34 mouse cellular contexts compared by ENCODE assay signal in the genomic region with DNA sequence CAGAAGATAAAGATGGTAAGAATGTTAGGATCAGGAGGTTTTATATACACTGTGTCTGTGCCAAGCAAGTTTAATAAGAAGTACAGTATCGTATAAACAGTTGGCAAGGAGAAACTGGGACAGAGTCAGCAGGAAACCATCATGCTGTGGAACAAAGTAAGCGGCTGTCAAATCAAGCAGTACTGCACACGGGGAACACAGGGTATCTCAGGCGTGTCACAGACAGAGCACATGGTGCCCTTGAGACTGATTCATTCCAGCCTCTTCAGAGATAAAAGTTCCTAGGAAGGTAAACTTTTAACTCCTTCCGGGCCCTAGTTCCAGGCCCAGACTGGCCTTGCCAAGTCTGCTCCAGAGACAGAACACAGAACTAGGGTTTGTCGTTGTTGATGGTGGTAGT.
DNase-seq lines count a peak whose midpoint lies in the region; ATAC-seq and TF ChIP-seq lines count a peak whose summit lies in the region.
"Had no signal": no experiment of that assay in that cellular context is flagged by ENCODE, and none has a peak within 500 bp of the region (broad histone marks: within the 10 kb centered on the region; RNA-seq: fewer than 3 reads in every experiment).

No protein-coding gene starts in this region.

- no peak for DNase-seq in kidney, postnatal 14 days
- DNase-seq in midbrain, postnatal 0 days (ENCODE audit: low spot score), result no peak
- peak; percentile 13 for DNase-seq in retina, postnatal 1 day
- DNase-seq: adrenal gland, postnatal 10 days; cerebellum, adult 2 months; cerebellum, postnatal 25 days; gastrocnemius, adult 2 months; gastrocnemius, postnatal 36 days; heart, adult 2 months; heart, postnatal 4 days; kidney, postnatal 10 days; layer of hippocampus, adult 9-11 months; liver; lung, adult 2 months; lung, postnatal 10 days; right cerebral cortex, adult 18-20 months; spleen, adult 18-20 months; thymus, adult 18-20 months; thymus, postnatal 25 days had no signal

- H3K9ac ChIP-seq in forebrain, embryonic 15.5 days (replicated peaks), result no peak overlapping the region
- no peak overlapping the region for H3K9ac ChIP-seq in forebrain, embryonic 16.5 days (replicated peaks; ENCODE audit: low read depth, low read length)
- H3K9ac ChIP-seq in kidney, embryonic 14.5 days (ENCODE audit: low read depth, low read length), result no peak overlapping the region
- no peak overlapping the region for H3K9ac ChIP-seq in midbrain, embryonic 16.5 days (ENCODE audit: low read depth, low read length)
- no peak overlapping the region for H3K9ac ChIP-seq in midbrain, postnatal 0 days (replicated peaks; ENCODE audit: low read length, poor library complexity, severe bottlenecking)
- H3K9ac ChIP-seq: embryonic facial prominence, embryonic 15.5 days; forebrain, embryonic 12.5 days; heart, embryonic 12.5 days; liver, embryonic 14.5 days; neural tube, embryonic 12.5 days had no signal

- 0 out of 2 replicates have a peak, but pooled peaks have one; percentile 19 for ATAC-seq in forebrain, embryonic 15.5 days (replicated peaks)
- no peak for ATAC-seq in forebrain, embryonic 16.5 days
- peak; percentile 4; the same call in 1 of the 2 replicates for ATAC-seq in kidney, embryonic 14.5 days (ENCODE audit: low FRiP score, low TSS enrichment)
- peak; percentile 27; the same call in 1 of the 2 replicates for ATAC-seq in midbrain, embryonic 16.5 days
- no peak for ATAC-seq in midbrain, postnatal 0 days (ENCODE audit: low FRiP score)
- no peak for ATAC-seq in monocyte, adult 5-6 weeks (replicated peaks; ENCODE audit: insufficient number of reproducible peaks, low FRiP score, low TSS enrichment, poor library complexity, severe bottlenecking)
- ATAC-seq: intestine, postnatal 0 days; Patski had no signal

- no peaks in the 10 kb centered on the region for H3K27me3 ChIP-seq in forebrain, embryonic 15.5 days
- H3K27me3 ChIP-seq in forebrain, embryonic 16.5 days (replicated peaks; ENCODE audit: control insufficient read depth, insufficient read depth, low read length), result no peaks in the 10 kb centered on the region
- H3K27me3 ChIP-seq in kidney, embryonic 14.5 days (ENCODE audit: control insufficient read depth, insufficient read depth, low read length), result no peaks in the 10 kb centered on the region
- no peaks in the 10 kb centered on the region for H3K27me3 ChIP-seq in midbrain, embryonic 16.5 days (ENCODE audit: control insufficient read depth, insufficient read depth, low read depth, low read length)
- no peaks in the 10 kb centered on the region for H3K27me3 ChIP-seq in midbrain, postnatal 0 days (ENCODE audit: insufficient read depth, low read length)
- H3K27me3 ChIP-seq: embryonic facial prominence, embryonic 15.5 days; forebrain, embryonic 12.5 days; heart, embryonic 12.5 days; neural tube, embryonic 12.5 days had no signal

- 76% methylated on average over 6 of the region's 6 CpGs for whole genome bisulfite sequencing in forebrain, embryonic 15.5 days
- 64% methylated on average over 6 of the region's 6 CpGs for WGBS in forebrain, embryonic 16.5 days
- 49% methylated on average over 6 of the region's 6 CpGs for WGBS in kidney, embryonic 14.5 days
- 69% methylated on average over 6 of the region's 6 CpGs for WGBS in midbrain, embryonic 16.5 days
- 67% methylated on average over 6 of the region's 6 CpGs for WGBS in midbrain, postnatal 0 days

- H3K36me3 ChIP-seq in forebrain, embryonic 15.5 days, result no peaks in the 10 kb centered on the region
- H3K36me3 ChIP-seq in forebrain, embryonic 16.5 days (ENCODE audit: control insufficient read depth, insufficient read depth), result no peaks in the 10 kb centered on the region
- no peaks in the 10 kb centered on the region for H3K36me3 ChIP-seq in kidney, embryonic 14.5 days (ENCODE audit: control insufficient read depth, insufficient read depth, low read length)
- H3K36me3 ChIP-seq in midbrain, embryonic 16.5 days (ENCODE audit: control insufficient read depth, insufficient read depth, low read length), result no peaks in the 10 kb centered on the region
- no peaks in the 10 kb centered on the region for H3K36me3 ChIP-seq in midbrain, postnatal 0 days (ENCODE audit: insufficient read depth, low read length)
- H3K36me3 ChIP-seq: embryonic facial prominence, embryonic 10.5 days; embryonic facial prominence, embryonic 15.5 days; forebrain, embryonic 12.5 days; heart, embryonic 12.5 days; neural tube, embryonic 12.5 days had no signal

- H3K4me2 ChIP-seq in forebrain, embryonic 15.5 days (replicated peaks), result no peak overlapping the region
- no peak overlapping the region for H3K4me2 ChIP-seq in forebrain, embryonic 16.5 days (ENCODE audit: low read length)
- H3K4me2 ChIP-seq in kidney, embryonic 14.5 days (replicated peaks; ENCODE audit: low read depth, low read length), result no peak overlapping the region
- H3K4me2 ChIP-seq in midbrain, embryonic 16.5 days (ENCODE audit: low read length), result no peak overlapping the region
- no peak overlapping the region for H3K4me2 ChIP-seq in midbrain, postnatal 0 days (ENCODE audit: low read depth, low read length, poor library complexity, severe bottlenecking)
- H3K4me2 ChIP-seq: embryonic facial prominence, embryonic 15.5 days; forebrain, embryonic 12.5 days; heart, embryonic 12.5 days; neural tube, embryonic 12.5 days had no signal

- H3K9me3 ChIP-seq in forebrain, embryonic 15.5 days, result no peaks in the 10 kb centered on the region
- no peaks in the 10 kb centered on the region for H3K9me3 ChIP-seq in forebrain, embryonic 16.5 days (ENCODE audit: control insufficient read depth, low read length)
- H3K9me3 ChIP-seq in kidney, embryonic 14.5 days (ENCODE audit: control insufficient read depth, low read length), result no peaks in the 10 kb centered on the region
- no peaks in the 10 kb centered on the region for H3K9me3 ChIP-seq in midbrain, embryonic 16.5 days (replicated peaks; ENCODE audit: control insufficient read depth, low read length, poor library complexity, severe bottlenecking)
- no peaks in the 10 kb centered on the region for H3K9me3 ChIP-seq in midbrain, postnatal 0 days (ENCODE audit: low read length)
- H3K9me3 ChIP-seq: embryonic facial prominence, embryonic 10.5 days; embryonic facial prominence, embryonic 15.5 days; forebrain, embryonic 12.5 days; heart, embryonic 12.5 days; neural tube, embryonic 12.5 days had no signal

- no peak for TF ChIP-seq CTCF in midbrain, postnatal 0 days (IDR thresholded peaks at IDR 0.05)

- no peaks in the 10 kb centered on the region for H3K4me1 ChIP-seq in forebrain, embryonic 15.5 days
- no peaks in the 10 kb centered on the region for H3K4me1 ChIP-seq in forebrain, embryonic 16.5 days (replicated peaks; ENCODE audit: control insufficient read depth, insufficient read depth, low read length)
- H3K4me1 ChIP-seq in kidney, embryonic 14.5 days (ENCODE audit: control insufficient read depth, insufficient read depth, low read length), result no peaks in the 10 kb centered on the region
- H3K4me1 ChIP-seq in midbrain, embryonic 16.5 days (ENCODE audit: control insufficient read depth, insufficient read depth, low read length), result no peaks in the 10 kb centered on the region
- no peaks in the 10 kb centered on the region for H3K4me1 ChIP-seq in midbrain, postnatal 0 days (ENCODE audit: insufficient read depth, low read length)
- H3K4me1 ChIP-seq: embryonic facial prominence, embryonic 15.5 days; heart, embryonic 12.5 days; neural tube, embryonic 12.5 days had no signal

- no peak overlapping the region for H3K27ac ChIP-seq in forebrain, embryonic 15.5 days (replicated peaks)
- no peak overlapping the region for H3K27ac ChIP-seq in forebrain, embryonic 16.5 days (ENCODE audit: low read length)
- no peak overlapping the region for H3K27ac ChIP-seq in kidney, embryonic 14.5 days (ENCODE audit: low read depth, low read length)
- no peak overlapping the region for H3K27ac ChIP-seq in midbrain, embryonic 16.5 days (ENCODE audit: low read length)
- H3K27ac ChIP-seq in midbrain, postnatal 0 days (ENCODE audit: low read depth, low read length), result no peak overlapping the region
- H3K27ac ChIP-seq: embryonic facial prominence, embryonic 10.5 days; embryonic facial prominence, embryonic 15.5 days; forebrain, embryonic 12.5 days; gastrocnemius, adult 2 months; heart, adult 2 months; liver, embryonic 14.5 days; macrophage; neural tube, embryonic 12.5 days; stomach, postnatal 0 days had no signal

- H3K4me3 ChIP-seq in forebrain, embryonic 15.5 days, result no peak overlapping the region
- no peak overlapping the region for H3K4me3 ChIP-seq in forebrain, embryonic 16.5 days (replicated peaks; ENCODE audit: low read length)
- H3K4me3 ChIP-seq in kidney, embryonic 14.5 days (ENCODE audit: low read length), result no peak overlapping the region
- H3K4me3 ChIP-seq in midbrain, embryonic 16.5 days (ENCODE audit: low read depth, low read length), result no peak overlapping the region
- H3K4me3 ChIP-seq in midbrain, postnatal 0 days (ENCODE audit: low read depth, low read length), result no peak overlapping the region
- H3K4me3 ChIP-seq: embryonic facial prominence, embryonic 10.5 days; embryonic facial prominence, embryonic 15.5 days; forebrain, embryonic 12.5 days; gastrocnemius, adult 2 months; heart, adult 2 months; heart, embryonic 12.5 days; neural tube, embryonic 12.5 days had no signal

Comparison
In these comparisons a context has a peak if more than half of its experiments do, and no peak if none do; other contexts are left out.
1. ATAC-seq: peak in forebrain, embryonic 15.5 days (single experiment), kidney, embryonic 14.5 days (single experiment) and midbrain, embryonic 16.5 days (single experiment); none in forebrain, embryonic 16.5 days (single experiment), midbrain, postnatal 0 days (single experiment) and monocyte, adult 5-6 weeks (single experiment).